Mouse (Mus musculus): ENCODE data around the gene Cerk. TPM values are rescaled to one million over a fixed set of nuclear protein-coding genes. Genes with fewer than 3 reads are reported as not detected.
A peak's percentile ranks its signal among the peaks of the same experiment; 100 is the strongest.

The Cerk gene
- polyA plus RNA-seq, 1 experiment from 2014 or later: 5.9 TPM

DNA sequence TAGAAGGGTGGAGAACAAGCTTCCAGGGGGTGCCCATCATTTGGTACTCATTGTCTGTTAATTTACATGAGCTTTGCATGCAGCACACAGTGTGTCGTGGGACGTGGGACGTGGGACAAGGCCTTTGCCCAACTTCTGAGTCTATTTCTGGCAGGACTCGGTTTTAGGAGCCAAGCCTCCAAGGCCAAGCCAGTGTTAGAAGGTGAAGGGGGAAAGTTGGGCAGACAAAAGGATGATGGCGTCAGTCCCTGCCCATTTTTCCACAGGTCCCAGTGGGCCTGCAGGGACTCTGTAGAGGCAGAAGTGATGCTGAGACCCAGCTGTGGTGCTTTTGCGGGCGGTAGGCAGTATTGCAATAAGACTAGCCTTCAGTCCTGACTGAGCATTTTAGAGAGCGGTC is 95.4 kb downstream of the Cerk start:
- Histone ChIP-seq H3K27ac (peak overlapping the region; percentile 42), H3K4me3 (no peak overlapping the region), H3K9ac (no peak overlapping the region), H3K9me3 (replicated peaks) (no peaks in the 10 kb centered on the region), H3K36me3 (peaks cover 38% of the 10 kb centered on the region), H3K27me3 (replicated peaks) (no peaks in the 10 kb centered on the region), H3K4me1 (peaks cover 69% of the 10 kb centered on the region), H3K4me2 (no peak overlapping the region)
- no peak for ATAC-seq
- 87% methylated on average over 8 of the region's 8 CpGs for WGBS (ENCODE audit: insufficient replicate concordance)

DNA sequence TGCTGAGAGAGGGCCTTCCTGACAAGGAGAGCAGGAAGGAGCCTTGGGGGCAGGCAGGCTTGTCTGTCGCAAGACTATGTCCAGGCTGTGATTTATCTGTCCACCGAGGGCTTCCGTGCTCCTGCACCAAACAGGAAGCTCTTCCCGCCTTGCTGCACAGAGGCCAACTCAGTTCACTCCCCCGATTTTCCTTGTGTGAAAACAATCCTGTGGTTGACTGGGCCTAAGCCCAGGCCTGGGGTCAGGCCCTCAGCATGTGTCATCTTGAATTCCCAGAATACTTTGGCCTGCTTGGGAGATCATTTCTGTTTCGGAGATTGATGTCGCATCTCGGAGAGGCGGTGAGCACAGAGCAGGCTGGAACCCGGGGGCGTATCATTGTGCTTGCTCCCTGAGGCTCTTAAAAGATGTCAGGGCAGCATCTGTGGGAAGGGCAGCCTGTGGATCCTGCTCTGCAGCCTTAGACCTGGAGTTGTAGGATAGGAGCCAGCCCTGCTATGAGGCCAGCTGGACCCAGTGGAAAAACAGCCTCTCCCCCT is 95.9 kb downstream of the Cerk start:
- H3K9me3 ChIP-seq (replicated peaks): no peaks in the 10 kb centered on the region
- no peak overlapping the region for H3K4me3 ChIP-seq
- H3K27ac ChIP-seq: peak overlapping the region; percentile 42
- no peak overlapping the region for H3K4me2 ChIP-seq
- no peak overlapping the region for H3K9ac ChIP-seq
- WGBS (ENCODE audit: insufficient replicate concordance): 70% methylated on average over 11 of the region's 11 CpGs
- no peak for ATAC-seq
- H3K27me3 ChIP-seq (replicated peaks): no peaks in the 10 kb centered on the region
- H3K36me3 ChIP-seq: peaks cover 36% of the 10 kb centered on the region
- H3K4me1 ChIP-seq: peaks cover 75% of the 10 kb centered on the region

Other genes starting within 250 kb of the Cerk start
- 0.11 and 0.25 TPM in 2 replicates for gene Celsr1, start 152.4 kb downstream of the Cerk start, polyA plus RNA-seq (2016; fragmentation: Nextera tagmentation; extraction: Ambion mirVana)
- gene Gramd4, start 128.4 kb downstream of the Cerk start, polyA plus RNA-seq (2016; fragmentation: Nextera tagmentation; extraction: Ambion mirVana): 14.4 and 15.1 TPM in 2 replicates
- 8.8 and 9.2 TPM in 2 replicates for gene Tbc1d22a, start 28.3 kb upstream of the Cerk start, polyA plus RNA-seq (2016; fragmentation: Nextera tagmentation; extraction: Ambion mirVana)